Mouse (Mus musculus) skeletal muscle tissue, postnatal 0 days (tissue): ENCODE measurements around the gene Pan2. TPM values are rescaled to one million over a fixed set of nuclear protein-coding genes. Genes with fewer than 3 reads are reported as not detected.

ENCODE experiments used
- polyA plus RNA-seq: library from polyadenylated mRNA; unstranded; fragments of >200 nt; fragmentation: Nextera tagmentation; extraction: Ambion mirVana; gene quantifications from 2 replicates; pipeline ENCODE4 v1.2.1, GENCODE M21; 2015

The Pan2 gene
- 10.7 and 11.6 TPM in 2 replicates for polyA plus RNA-seq

GRCm38 (mm10) chr10:128303126-128304021, at the start of gene Pan2:
Pan2 (plus strand) TSS chr10:128303335.

GRCm38 (mm10) chr10:128253677-128254255, 49.4 kb upstream of the Pan2 start, which contains the start of gene Apon:
Apon (plus strand) TSS chr10:128254096.

GRCm38 (mm10) chr10:128268371-128268770, 34.8 kb upstream of the Pan2 start, which contains the start of gene Apof:
Apof (plus strand) TSS chr10:128268671.

GRCm38 (mm10) chr10:128270287-128270841, 32.8 kb upstream of the Pan2 start, which contains the start of gene Stat2:
Stat2 (plus strand) TSS chr10:128270559.

GRCm38 (mm10) chr10:128298702-128299171, 4.4 kb upstream of the Pan2 start, which contains the start of gene Il23a:
Il23a (minus strand) TSS chr10:128298752.

GRCm38 (mm10) chr10:128322141-128323108, 19.3 kb downstream of the Pan2 start, which contains the start of gene Cnpy2:
Cnpy2 (plus strand) TSS chr10:128322459.

GRCm38 (mm10) chr10:128337306-128338181, 34.4 kb downstream of the Pan2 start, which contains the start of gene Cs:
Cs (plus strand) TSS chr10:128337734.

GRCm38 (mm10) chr10:128368402-128369217, 65.5 kb downstream of the Pan2 start, which contains the start of gene Coq10a:
Coq10a (minus strand) TSS chr10:128368997.

Other genes with a start within 250 kb of the Pan2 start
- 194 and 206 TPM in 2 replicates for gene Ptges3, start 244.4 kb upstream of the Pan2 start, polyA plus RNA-seq
- gene Atp5b, start 220.1 kb upstream of the Pan2 start, polyA plus RNA-seq, result 5,056 and 5,083 TPM in 2 replicates
- gene Baz2a, start 211.8 kb upstream of the Pan2 start, polyA plus RNA-seq, result 5.1 and 5.6 TPM in 2 replicates
- 20.6 and 25.1 TPM in 2 replicates for gene Rbms2, start 123.0 kb upstream of the Pan2 start, polyA plus RNA-seq
- gene Gls2, start 108.9 kb upstream of the Pan2 start, polyA plus RNA-seq, result 0.41 and 0.71 TPM in 2 replicates
- gene Spryd4, start 91.5 kb upstream of the Pan2 start, polyA plus RNA-seq, result 40.4 and 42.4 TPM in 2 replicates
- gene Mip, start 77.5 kb upstream of the Pan2 start, polyA plus RNA-seq, result 0.06 TPM in 1 of 2 replicates, not detected in the other
- gene Timeless, start 71.3 kb upstream of the Pan2 start, polyA plus RNA-seq, result 7.7 and 9.4 TPM in 2 replicates
- 0.10 TPM in 1 of 2 replicates, not detected in the other for gene Apon, start 49.2 kb upstream of the Pan2 start, polyA plus RNA-seq
- 0.17 and 0.60 TPM in 2 replicates for gene Apof, start 34.7 kb upstream of the Pan2 start, polyA plus RNA-seq
- gene Stat2, start 32.8 kb upstream of the Pan2 start, polyA plus RNA-seq, result 5.2 and 6.2 TPM in 2 replicates
- not detected in 2 replicates for gene Il23a, start 4.6 kb upstream of the Pan2 start, polyA plus RNA-seq
- 172 and 198 TPM in 2 replicates for gene Cnpy2, start 19.1 kb downstream of the Pan2 start, polyA plus RNA-seq
- gene Cs, start 34.4 kb downstream of the Pan2 start, polyA plus RNA-seq, result 392 and 409 TPM in 2 replicates
- gene Coq10a, start 65.7 kb downstream of the Pan2 start, polyA plus RNA-seq, result 71.8 and 90.5 TPM in 2 replicates
- gene Ankrd52, start 73.8 kb downstream of the Pan2 start, polyA plus RNA-seq, result 6.1 and 6.9 TPM in 2 replicates
- not detected in 2 replicates for gene Slc39a5, start 97.9 kb downstream of the Pan2 start, polyA plus RNA-seq
- 44.3 and 46.0 TPM in 2 replicates for gene Nabp2, start 108.2 kb downstream of the Pan2 start, polyA plus RNA-seq
- 16.0 and 17.7 TPM in 2 replicates for gene Rnf41, start 108.3 kb downstream of the Pan2 start, polyA plus RNA-seq
- 31.0 and 34.6 TPM in 2 replicates for gene Smarcc2, start 155.9 kb downstream of the Pan2 start, polyA plus RNA-seq
- gene Myl6, start 190.8 kb downstream of the Pan2 start, polyA plus RNA-seq, result 641 and 849 TPM in 2 replicates
- gene Myl6b, start 195.3 kb downstream of the Pan2 start, polyA plus RNA-seq, result 7.6 and 8.2 TPM in 2 replicates
- gene Esyt1, start 222.5 kb downstream of the Pan2 start, polyA plus RNA-seq, result 28.4 and 33.0 TPM in 2 replicates
- 4.7 and 6.6 TPM in 2 replicates for gene Zc3h10, start 244.4 kb downstream of the Pan2 start, polyA plus RNA-seq
- gene Rpl41, start 246.0 kb downstream of the Pan2 start, polyA plus RNA-seq, result 2,311 and 2,586 TPM in 2 replicates